Mouse (Mus musculus) brain, adult 2 months (tissue): ENCODE data around the gene Pfkfb1.

Source experiments
- DNase-seq: peaks from one replicate; pipeline ENCODE4 v3.0.0; 2011; ENCODE audit warnings: low read depth, low spot score

The Pfkfb1 gene

GRCm38 (mm10) chrX:150677505-150677904, 89.5 kb downstream of the Pfkfb1 start:
- no peak for DNase-seq
